Mouse (Mus musculus) layer of hippocampus, adult 8-10 months (tissue): ENCODE data around the gene Mrpl38. TPM values are rescaled to one million over a fixed set of nuclear protein-coding genes. Genes with fewer than 3 reads are reported as not detected.
A peak's percentile ranks its signal among the peaks of the same experiment; 100 is the strongest.
"Not testable (repeated sequence)": the region's sequence is repeated elsewhere in the genome, so short reads cannot be mapped to it uniquely, and the experiment has no call there.

Source experiments
- DNase-seq, 2 experiments: peaks; one replicate each; pipeline ENCODE4 v3.0.0; 2022; ENCODE audit warnings: low spot score in 2 of 2
- total RNA-seq, 4 experiments: library from RNA; stranded (reverse); gene quantifications; 2 replicates each; pipeline ENCODE4 v1.2.4; 2022

Gene Mrpl38
- total RNA-seq, 4 experiments from 2014 or later, result 56.1 to 66.6 (median 62.8) TPM

DNA sequence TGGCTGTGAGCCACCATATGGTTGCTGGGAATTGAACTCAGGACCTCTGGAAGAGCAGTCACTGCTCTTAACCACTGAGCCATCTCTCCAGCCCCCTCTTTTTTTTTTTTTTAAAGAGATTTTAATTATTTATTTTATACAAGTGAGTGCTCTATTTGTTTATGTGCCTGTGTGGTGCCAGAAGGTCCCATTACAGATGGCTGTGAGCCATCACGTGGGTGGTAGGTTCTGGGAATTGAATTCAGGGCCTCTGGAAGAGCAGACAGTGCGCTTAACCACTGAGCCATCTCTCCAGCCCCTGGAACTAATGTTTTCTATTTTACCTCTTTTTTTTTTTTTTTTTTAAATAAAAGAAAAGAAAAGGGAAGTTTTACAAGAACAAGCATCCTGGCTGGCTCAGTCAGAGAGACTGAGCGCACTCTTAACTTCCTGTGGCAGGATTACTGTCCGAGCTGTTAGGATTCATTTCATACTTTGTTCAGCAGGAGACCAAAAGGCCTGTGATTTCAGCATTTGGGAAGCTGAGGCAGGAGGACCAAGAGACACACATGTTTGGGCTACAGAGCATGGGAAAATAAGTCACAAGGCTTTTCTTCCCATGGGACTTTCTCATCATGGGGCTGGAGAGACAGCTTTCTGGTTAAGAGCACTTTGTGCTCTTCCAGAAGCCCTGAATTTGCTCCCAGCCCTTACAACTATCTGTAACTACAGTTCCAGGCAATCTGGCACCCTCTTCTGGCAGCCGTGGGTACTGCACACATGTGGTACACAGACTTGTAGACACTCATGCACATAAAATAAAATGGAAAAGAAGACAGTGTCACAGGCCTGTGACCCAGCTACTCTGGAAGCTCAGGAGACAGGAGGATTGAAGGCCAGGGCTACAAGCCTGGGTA lies 42.2 kb downstream of the Mrpl38 start:
- DNase-seq, result no peak

DNA sequence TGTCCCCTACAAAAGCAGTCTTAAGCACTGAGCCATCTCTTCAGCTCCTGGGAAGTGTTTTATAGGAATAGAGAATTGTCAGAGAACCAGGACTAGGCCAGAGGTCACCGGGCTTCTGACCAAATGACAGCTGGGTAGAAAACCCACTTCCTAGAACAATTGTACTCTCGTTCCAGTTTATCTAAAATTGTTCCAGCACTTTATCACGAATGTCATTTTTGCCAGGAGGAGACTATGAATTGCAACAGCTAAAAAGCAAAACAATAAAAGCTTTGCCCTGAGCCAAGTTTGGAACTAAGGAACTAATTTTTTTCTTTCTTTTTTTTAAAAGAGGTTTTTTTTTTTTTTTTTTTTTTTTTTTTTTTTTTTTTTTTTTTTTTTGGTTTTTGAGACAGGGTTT lies 43.1 kb downstream of the Mrpl38 start:
- no peak for DNase-seq

DNA sequence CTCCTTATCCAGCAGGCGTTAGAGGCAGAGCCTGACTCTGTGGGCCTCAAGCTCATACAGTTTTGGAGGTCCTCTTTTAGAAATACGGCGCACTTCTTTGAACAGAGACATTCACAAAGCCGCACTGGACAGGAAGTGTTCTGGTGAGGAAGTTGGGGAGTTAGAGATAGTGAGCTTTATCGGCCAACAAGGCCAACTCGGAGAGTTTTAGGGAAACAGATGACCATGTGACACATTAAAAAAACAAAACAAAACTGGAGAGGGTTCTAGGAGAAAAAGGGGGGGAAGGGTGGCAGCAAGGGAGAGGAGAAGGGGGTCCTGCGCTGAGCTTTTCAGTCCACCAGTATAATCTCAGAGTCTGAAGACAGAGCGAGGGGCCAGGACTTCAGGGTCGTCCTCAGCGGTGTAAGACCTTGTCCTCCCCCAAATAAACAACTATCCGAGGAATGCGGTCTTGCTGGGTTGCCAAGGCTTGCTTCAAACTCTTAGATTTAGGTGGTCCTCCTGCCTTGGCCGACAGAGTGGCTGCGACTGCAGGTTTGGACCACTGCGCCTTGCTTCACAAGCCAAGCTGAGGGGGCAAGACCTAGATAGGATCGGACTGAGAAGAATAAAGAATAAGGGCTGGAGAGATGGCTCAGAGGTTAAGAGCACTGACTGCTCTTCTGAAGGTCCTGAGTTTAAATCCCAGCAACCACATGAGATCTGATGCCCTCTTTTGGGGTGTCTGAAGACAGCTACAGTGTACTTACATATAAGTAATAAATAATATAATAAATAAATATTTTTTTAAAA lies 44.7 kb downstream of the Mrpl38 start:
- DNase-seq, result no peak

DNA sequence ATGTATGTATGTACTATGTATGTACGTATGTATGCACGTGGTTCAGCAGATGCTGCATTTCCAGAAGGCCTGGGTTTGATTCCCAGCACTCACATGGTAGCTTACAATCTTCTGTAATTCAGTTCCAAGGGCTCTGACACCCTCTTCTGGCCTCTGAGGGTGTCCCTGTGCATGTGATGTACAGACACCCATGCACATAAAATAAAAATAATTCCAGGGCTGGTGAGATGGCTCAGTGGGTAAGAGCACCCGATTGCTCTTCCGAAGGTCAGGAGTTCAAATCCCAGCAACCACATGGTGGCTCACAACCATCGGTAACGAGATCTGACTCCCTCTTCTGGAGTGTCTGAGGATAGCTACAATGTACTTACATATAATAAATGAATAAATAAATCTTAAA lies 45.7 kb downstream of the Mrpl38 start:
- not testable (repeated sequence) for DNase-seq

DNA sequence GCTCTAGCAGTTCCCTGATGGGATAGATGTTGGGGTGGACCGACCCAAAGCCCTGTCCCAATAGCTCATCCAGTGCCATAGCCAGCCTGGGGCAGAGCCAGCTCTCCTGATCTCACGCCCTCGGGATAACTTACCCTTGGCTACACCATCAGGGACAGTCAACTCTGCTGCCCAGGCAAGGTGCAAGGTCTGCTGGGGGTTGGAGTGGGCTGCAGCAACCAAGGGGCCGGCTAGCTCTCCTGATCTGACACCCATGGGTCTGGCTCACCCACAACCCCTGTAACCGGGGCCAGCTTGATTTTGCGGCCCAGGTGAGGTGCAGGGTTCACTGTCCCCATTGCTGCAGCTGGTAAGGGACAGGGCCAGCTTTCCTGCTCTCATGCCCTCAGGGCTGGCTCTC lies 47.1 kb downstream of the Mrpl38 start:
- DNase-seq, result no peak

DNA sequence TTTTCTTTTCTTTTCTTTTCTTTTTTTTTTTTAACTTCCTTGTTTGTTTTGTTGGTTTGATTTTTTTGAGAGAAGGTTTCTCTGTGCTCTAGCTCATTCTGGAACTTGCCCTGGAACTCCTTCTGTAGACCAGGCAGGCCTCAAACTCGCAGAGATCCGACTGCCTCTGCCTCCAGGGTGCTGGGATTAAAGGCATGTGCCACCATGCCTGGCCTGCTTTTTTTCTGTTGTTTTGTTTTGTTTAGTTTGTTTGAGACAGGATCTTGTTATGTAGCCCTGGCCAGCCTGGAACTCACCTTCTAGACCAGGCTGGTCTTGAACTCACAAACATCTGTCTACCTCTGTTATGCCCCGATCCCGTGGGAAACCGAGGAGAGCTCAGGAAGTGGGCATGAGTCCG lies 49.1 kb downstream of the Mrpl38 start:
- DNase-seq, result no peak

DNA sequence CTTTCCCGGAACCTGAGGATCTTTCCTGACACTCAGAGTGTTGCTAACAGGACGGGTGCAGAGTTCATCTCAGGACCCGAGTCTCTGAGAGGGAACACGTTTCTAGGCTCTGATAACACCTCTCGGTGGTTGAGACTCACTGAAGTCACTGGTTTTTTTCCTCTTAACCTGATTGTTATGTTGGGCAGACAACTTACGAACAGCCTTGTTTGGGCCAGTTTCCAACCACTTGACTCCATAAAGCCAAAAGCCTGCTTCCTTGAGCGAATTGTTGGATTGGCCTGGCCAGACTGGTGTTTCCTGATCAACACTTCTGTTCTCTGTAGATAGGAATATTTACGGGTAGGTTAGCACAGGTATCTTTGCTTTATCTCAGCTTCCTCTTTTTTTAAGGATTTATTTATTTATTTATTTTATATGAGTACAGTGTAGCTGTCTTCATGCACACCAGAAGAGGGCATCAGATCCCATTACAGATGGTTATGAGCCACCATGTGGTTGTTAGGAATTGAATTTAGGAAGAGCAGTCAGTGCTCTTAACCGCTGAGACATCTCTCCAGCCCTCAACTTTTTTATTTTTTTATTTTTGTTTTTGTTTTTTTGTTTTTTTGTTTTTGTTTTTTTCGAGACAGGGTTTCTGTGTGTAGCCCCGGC lies 49.8 kb downstream of the Mrpl38 start:
- DNase-seq, result no peak

DNA sequence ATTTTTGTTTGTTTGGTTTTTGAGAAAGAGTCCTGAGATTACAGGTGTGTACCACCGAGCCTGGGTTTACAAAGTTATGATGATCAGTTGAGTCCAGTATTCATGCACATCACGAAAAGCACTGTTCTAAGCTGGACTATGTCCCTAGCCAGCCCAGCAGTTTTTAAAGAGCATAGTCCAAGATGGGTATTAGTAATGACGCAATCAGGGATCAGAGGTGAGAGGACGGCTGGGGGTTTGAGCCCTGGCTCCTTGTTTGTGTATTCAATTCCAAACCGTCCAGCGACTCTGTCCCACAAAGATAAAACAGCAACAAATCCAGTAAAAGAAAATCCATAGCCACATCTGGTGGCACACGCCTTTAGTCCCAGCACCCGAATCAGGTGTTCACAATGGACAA lies 50.5 kb downstream of the Mrpl38 start:
- no peak for DNase-seq

DNA sequence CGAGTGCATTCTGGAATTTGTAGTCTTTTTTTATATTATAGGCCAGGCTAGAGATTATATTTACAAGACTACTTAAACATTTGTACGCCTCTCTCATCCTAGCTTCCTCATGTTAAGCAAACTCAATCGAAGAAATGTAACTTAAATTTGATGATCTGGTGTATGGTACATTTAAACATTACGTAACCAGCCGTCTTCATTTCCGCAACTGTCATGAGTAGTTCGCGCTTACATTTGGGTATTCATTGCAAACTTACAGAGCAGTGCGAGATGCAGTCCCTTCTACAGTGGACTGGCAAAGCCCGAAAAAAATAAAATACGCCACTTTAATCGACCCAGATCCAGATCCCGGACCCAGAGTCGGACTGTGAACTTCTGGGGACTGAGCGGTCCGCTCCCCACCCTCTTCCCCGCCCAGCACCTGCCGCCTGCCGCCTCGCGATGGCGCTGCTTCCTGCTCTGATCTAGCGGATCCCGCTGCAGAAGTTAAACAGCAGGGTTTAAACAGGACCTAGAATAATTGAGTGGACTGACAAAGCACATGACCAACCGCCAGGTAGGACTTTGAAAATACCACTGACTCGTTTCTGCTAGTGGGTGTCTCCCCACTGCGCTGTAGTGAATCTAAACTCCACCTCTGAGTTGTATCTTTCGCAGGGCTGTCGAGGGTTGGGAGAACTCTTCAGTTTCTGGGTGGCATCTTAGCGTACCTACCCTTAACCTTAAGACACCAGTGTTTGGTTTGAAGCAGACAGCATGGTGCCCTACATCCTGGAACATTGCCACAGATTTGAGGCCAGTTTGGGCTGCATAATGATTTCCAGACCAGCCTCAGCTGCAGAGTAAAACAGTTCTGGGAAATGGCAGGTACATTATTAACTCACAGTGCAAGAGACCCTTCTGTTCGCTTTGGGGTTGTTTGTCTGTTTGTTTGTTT lies 51.2 kb downstream of the Mrpl38 start:
- peak; percentile 68 to 80 for DNase-seq

DNA sequence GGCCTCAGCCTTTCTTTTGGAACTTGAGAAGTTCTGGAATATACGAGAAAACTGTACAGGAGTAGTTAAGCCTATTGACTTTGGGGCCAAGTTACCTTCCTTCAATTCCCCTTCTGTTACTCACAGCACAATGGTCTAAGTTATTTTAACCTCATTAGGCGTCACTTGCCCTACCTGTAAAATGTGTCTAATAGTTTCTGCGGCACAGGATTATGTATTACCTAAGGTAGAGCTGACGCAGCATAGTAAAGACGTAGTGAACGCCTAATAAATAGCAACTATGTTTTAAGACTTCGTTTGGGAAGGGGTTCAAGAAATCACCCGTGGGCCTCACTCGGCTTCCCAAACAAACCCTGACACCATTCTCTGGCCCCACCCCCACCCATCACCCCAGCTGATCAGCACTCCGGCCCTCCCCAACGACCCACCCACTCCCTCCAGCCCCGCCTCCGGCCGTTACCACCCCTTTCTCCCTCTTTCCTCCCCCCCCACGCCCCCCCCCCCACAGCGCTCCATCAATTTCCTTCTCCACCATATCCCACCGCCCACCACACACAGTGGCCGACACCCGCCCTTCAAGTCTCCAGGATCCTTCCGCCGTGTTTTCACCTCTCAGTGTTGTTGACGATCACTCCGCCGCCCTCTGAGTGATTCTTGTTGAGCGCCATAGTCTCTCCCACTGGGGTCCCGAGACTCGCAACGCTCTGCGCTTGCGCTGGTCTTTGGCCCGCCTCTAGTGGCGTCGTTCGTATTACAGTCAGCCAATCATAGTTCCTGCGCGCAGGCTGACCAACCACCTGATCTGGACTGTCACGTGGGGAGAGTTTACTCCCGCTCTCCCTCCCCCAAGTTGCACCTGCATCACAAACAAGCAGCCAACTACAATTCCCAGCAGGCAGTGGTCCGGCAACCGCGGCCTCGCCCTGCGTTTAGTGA lies 52.1 kb downstream of the Mrpl38 start, which contains the start of gene Wbp2:
Wbp2 (minus strand) TSS at position 738 of the 936 bp plus-strand sequence.
- DNase-seq, result peak; percentile 99 to 100

DNA sequence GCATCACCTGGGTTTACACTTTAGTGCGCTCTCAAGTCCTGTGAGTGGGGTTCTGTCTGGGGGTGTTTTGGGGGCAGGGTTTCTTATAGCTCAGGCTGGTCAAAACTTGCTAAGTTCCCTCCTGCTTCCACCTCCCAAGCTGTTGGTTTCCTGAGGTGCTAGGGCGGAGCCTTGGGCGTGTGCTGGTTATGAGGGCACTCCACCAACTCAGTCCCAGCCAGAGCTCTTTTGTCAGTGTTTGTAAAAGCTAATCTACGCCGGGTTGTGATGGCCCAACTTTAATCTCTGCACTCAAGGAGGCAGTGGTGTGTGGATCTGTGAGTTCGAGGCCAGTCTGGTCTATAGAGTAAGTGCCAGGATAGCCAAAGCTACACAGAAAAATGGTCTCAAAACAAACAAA lies 54.5 kb downstream of the Mrpl38 start:
- no peak for DNase-seq

DNA sequence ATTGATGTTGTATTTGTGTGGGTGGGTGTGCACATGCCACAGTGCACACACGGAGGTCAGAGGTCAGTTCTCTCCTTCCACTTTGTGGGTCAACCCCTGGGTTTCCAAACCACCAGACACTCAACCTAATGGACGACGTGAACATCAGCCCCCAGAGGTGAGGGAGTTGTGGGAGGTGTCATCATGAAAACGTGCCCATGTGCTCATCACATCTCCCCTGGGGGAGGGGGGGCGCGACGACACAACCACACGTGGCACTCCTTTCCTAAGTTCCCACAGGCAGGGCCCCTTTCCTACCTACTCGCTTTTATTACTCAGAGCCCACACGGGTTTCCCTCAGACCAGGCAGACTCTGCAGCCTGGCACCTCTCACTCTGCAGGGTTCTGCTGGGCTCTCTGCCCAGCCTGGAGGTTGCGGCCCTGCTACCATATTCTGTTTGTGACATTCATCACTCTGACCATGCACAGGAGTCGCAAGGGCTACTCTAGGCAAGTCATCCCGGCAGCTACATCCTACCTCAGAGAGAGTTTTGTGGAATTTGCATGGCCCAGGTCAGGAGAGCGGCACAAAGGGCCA lies 55.5 kb downstream of the Mrpl38 start:
- no peak for DNase-seq

Other genes starting within 250 kb of the Mrpl38 start
- under 1 TPM; 0.57 to 0.96 (median 0.66) TPM for gene Smim5, start 238.9 kb downstream of the Mrpl38 start, total RNA-seq
- gene Smim6, start 226.9 kb downstream of the Mrpl38 start, total RNA-seq, result not detected
- gene Sap30bp, start 205.6 kb downstream of the Mrpl38 start, total RNA-seq, result 10 to 100 TPM; 39.7 to 60.3 (median 44.3) TPM
- 10 to 100 TPM; 27.4 to 32.5 (median 30.3) TPM for gene Recql5, start 205.4 kb downstream of the Mrpl38 start, total RNA-seq
- 10 to 100 TPM in 3 of 4 experiments, 1 to 10 TPM in 1; 6.7 to 13.0 (median 11.3) TPM for gene Itgb4, start 164.2 kb downstream of the Mrpl38 start, total RNA-seq
- gene Galk1, start 126.1 kb downstream of the Mrpl38 start, total RNA-seq, result 10 to 100 TPM; 11.6 to 20.7 (median 16.1) TPM
- 100 to 1,000 TPM; 243 to 308 (median 280) TPM for gene H3f3b, start 110.9 kb downstream of the Mrpl38 start, total RNA-seq
- 10 to 100 TPM; 26.3 to 31.6 (median 28.2) TPM for gene Unk, start 108.5 kb downstream of the Mrpl38 start, total RNA-seq
- 1 to 10 TPM; 1.5 to 3.6 (median 2.3) TPM for gene Unc13d, start 60.9 kb downstream of the Mrpl38 start, total RNA-seq
- gene Wbp2, start 51.9 kb downstream of the Mrpl38 start, total RNA-seq, result 100 to 1,000 TPM; 387 to 440 (median 429) TPM
- 10 to 100 TPM in 1 of 4 experiments, 1 to 10 TPM in 3; 5.0 to 13.0 (median 8.2) TPM for gene Trim47, start 11.7 kb downstream of the Mrpl38 start, total RNA-seq
- gene Trim65, start 7.7 kb downstream of the Mrpl38 start, total RNA-seq, result 1 to 10 TPM; 7.2 to 10.0 (median 7.9) TPM
- gene Fbf1, start 29.3 kb upstream of the Mrpl38 start, total RNA-seq, result 100 to 1,000 TPM in 1 of 4 experiments, 10 to 100 TPM in 3; 73.7 to 111 (median 92.3) TPM
- 10 to 100 TPM; 29.4 to 43.7 (median 38.7) TPM for gene Ten1, start 60.0 kb upstream of the Mrpl38 start, total RNA-seq
- gene Acox1, start 60.2 kb upstream of the Mrpl38 start, total RNA-seq, result 100 to 1,000 TPM; 124 to 134 (median 130) TPM
- gene Evpl, start 99.2 kb upstream of the Mrpl38 start, total RNA-seq, result 1 to 10 TPM in 2 of 4 experiments, under 1 TPM in 2; 0.85 to 1.4 (median 1.1) TPM
- gene Srp68, start 135.3 kb upstream of the Mrpl38 start, total RNA-seq, result 10 to 100 TPM; 61.1 to 71.3 (median 66.1) TPM
- gene Galr2, start 142.1 kb upstream of the Mrpl38 start, total RNA-seq, result not detected
- gene Exoc7, start 168.4 kb upstream of the Mrpl38 start, total RNA-seq, result 100 to 1,000 TPM in 1 of 4 experiments, 10 to 100 TPM in 3; 82.4 to 103 (median 88.9) TPM
- gene Foxj1, start 196.5 kb upstream of the Mrpl38 start, total RNA-seq, result 1 to 10 TPM; 4.5 to 7.4 (median 6.2) TPM